Mouse (Mus musculus) testis, postnatal 14 days (tissue): ENCODE measurements around the gene Prph.
"Not testable (repeated sequence)": the region's sequence is repeated elsewhere in the genome, so short reads cannot be mapped to it uniquely, and the experiment has no call there.

ENCODE experiments used
- DNase-seq: peaks from one replicate; pipeline ENCODE4 v3.0.0; 2021; ENCODE audit warnings: low spot score

Gene Prph

GRCm38 (mm10) chr15:99076011-99076410 is 21.0 kb downstream of the Prph start:
- DNase-seq = not testable (repeated sequence)

GRCm38 (mm10) chr15:99078181-99078910 is 23.4 kb downstream of the Prph start:
- DNase-seq = no peak

GRCm38 (mm10) chr15:99079804-99080203 is 24.8 kb downstream of the Prph start:
- DNase-seq = no peak

- no peak for DNase-seq
Measured at GRCm38 (mm10) chr15:99082322-99082721, 27.3 kb downstream of the Prph start.

- no peak for DNase-seq
Measured at GRCm38 (mm10) chr15:99082840-99083239, 27.9 kb downstream of the Prph start.

GRCm38 (mm10) chr15:99083258-99083657 is 28.3 kb downstream of the Prph start:
- no peak for DNase-seq

- no peak for DNase-seq
Measured at GRCm38 (mm10) chr15:99083867-99084557, 29.0 kb downstream of the Prph start.

- no peak for DNase-seq
Measured at GRCm38 (mm10) chr15:99084618-99085017, 29.6 kb downstream of the Prph start.

GRCm38 (mm10) chr15:99085997-99086396 is 31.0 kb downstream of the Prph start:
- DNase-seq = no peak

- peak; percentile 68 for DNase-seq
Measured at GRCm38 (mm10) chr15:99087253-99088075, 32.5 kb downstream of the Prph start, which contains the start of gene C1ql4. Gene C1ql4 (minus strand): TSS chr15:99087817.

- DNase-seq = peak; percentile 74
Measured at GRCm38 (mm10) chr15:99088292-99088691, 33.3 kb downstream of the Prph start.

- no peak for DNase-seq
Measured at GRCm38 (mm10) chr15:99089069-99089468, 34.1 kb downstream of the Prph start.

- DNase-seq = no peak
Measured at GRCm38 (mm10) chr15:99092870-99093269, 37.9 kb downstream of the Prph start, which contains the start of gene Dnajc22. Gene Dnajc22 (plus strand): TSS chr15:99093170.

GRCm38 (mm10) chr15:99093291-99094258 is 38.6 kb downstream of the Prph start:
- no peak for DNase-seq

- no peak for DNase-seq
Measured at GRCm38 (mm10) chr15:99094631-99095270, 39.8 kb downstream of the Prph start.

- DNase-seq = no peak
Measured at GRCm38 (mm10) chr15:99095356-99095755, 40.4 kb downstream of the Prph start.

GRCm38 (mm10) chr15:99096061-99096793 is 41.3 kb downstream of the Prph start:
- no peak for DNase-seq

GRCm38 (mm10) chr15:99096831-99097500 is 42.0 kb downstream of the Prph start:
- DNase-seq = no peak

GRCm38 (mm10) chr15:99097840-99098492 is 43.0 kb downstream of the Prph start:
- DNase-seq = no peak
